Mouse (Mus musculus) kidney, adult 8-10 months (tissue): ENCODE data around the gene Sult2b1.

Experiments
- DNase-seq, 2 experiments: peaks; one replicate each; pipeline ENCODE4 v3.0.0; 2022

Sult2b1 gene

DNA sequence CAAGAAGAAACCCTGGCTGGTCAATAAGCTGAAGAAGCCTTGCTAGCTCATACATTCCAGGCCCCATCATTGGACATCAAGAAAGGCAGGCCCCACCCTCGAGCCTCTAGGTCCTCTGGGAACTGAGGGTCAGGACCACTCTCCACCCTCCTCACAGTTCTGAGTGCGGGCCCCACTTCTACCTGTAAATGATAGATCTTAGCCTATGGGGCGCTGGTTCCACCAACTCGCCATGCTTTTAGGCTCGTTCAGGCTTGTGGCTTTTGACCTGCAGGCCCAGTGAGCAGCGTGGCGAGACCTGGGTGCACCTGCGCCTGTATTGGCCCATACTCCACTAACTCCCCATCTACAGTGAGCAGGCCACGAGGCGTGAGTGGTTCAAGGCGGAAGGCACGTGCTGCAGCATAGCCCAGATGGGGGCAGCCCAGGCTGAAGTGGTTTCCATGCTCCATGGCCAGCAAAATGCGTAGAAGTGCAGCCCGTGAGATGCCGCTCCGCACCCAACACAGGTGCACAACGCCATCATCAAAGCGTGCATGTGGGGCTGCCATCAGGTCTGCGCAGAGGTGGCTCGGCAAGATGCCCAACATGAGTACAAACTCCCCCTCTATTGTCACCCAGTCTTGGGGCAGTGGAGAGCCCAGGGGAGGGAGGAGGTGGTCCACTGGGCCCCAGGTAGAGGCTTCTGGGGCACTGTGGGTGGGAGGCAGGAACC, 73.8 kb downstream of the Sult2b1 start:
- peak in 1 of 2 experiments; percentile 62 for DNase-seq

- DNase-seq: peak; percentile 40 to 44
These were observed 74.7 kb downstream of the Sult2b1 start for GRCm38 (mm10) chr7:45709677-45710355.

- DNase-seq: peak; percentile 33 to 61
These were observed 75.4 kb downstream of the Sult2b1 start for GRCm38 (mm10) chr7:45709036-45709435.

GRCm38 (mm10) chr7:45708221-45708761, 76.2 kb downstream of the Sult2b1 start:
- peak; percentile 88 to 91 for DNase-seq

DNA sequence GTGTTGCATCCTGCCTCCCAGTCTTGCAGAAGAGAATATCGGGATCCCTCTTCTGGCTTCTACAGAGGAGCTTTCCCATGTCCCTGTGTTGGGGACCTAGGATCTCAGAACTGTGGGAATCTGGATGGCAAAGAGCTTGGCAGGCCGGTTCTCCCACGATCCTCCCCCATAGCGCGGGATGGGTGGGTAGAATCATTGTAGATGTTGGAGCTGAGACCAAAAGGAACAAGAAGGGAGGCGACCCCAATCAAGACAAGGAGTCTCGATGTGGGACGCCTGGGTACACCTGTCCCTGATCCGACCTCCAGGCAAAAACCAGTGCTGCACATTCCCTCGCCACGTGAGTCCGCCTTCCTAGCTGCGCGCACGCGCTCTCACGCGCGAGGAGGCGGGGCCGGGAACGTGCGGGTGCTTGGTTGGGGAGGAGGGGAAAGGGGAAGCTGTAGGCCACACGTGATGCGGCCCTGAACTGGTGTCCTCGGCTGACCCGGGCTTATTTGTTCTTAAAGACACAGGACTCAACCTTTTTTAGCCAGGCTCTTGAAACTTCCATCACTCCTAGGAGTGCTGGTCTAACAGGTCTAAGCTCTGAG, 77.0 kb downstream of the Sult2b1 start:
- peak; percentile 99 to 100 for DNase-seq

GRCm38 (mm10) chr7:45706721-45707241, 77.7 kb downstream of the Sult2b1 start:
- DNase-seq: peak; percentile 89 to 92

- DNase-seq: peak; percentile 96
These were observed 78.6 kb downstream of the Sult2b1 start for GRCm38 (mm10) chr7:45705873-45706281.

DNA sequence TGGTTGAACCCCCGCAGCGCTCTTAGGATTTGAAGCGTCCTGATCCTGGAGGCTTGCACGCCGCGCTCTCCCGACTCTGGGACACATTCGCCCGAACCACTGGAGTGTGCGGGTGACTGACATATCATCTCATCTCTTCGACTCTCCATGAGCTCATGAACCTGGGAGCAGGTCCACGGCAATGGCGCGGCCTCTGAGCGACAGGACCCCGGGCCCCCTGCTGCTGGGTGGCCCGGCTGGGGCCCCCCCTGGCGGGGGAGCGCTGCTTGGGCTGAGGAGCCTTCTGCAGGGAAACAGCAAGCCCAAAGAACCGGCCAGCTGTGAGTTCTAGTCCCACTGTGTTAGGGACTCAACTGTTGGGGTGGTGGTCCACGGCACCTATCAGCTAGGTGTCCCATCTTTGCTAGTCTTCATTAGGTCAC, 79.0 kb downstream of the Sult2b1 start:
- no peak for DNase-seq

- peak; percentile 100 for DNase-seq
These were observed 79.6 kb downstream of the Sult2b1 start, which contains the start of gene Dbp for GRCm38 (mm10) chr7:45704730-45705442. Gene Dbp, plus strand, starts transcription at chr7:45705088.

- peak; percentile 81 to 91 for DNase-seq
These were observed 80.4 kb downstream of the Sult2b1 start for GRCm38 (mm10) chr7:45704046-45704559.

- DNase-seq: no peak
These were observed 80.9 kb downstream of the Sult2b1 start for GRCm38 (mm10) chr7:45703521-45704033.

DNA sequence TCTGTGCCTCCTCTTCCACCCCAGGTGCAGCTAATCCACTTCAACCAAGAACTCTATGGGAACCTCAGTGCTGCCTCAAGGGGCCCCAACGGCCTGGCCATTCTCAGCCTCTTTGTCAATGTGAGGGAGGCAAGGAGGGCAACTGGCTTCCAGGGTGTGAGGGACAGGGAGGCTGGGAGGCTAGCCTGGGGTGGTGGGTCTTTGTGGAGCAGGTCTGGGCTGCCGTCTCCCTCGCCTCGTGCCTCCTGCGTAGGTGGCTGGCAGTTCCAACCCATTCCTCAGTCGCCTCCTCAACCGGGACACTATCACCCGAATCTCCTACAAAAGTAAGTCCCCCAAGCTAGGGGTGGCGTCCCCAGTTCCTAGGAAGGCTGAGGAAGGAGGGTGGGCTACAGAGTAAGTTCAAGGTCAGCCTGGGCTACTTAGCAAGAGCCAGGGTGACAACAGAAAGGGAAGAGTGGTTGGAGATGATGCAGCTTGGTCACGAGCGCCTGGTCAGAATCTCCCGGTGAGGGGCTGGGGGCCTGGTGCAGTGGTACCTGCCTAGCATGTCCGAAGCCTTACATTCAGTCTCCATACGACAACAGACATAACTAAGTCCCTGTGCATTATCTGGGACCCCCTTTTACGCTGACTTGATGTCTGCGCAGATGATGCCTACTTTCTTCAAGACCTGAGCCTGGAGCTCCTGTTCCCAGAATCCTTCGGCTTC, 81.5 kb downstream of the Sult2b1 start:
- DNase-seq: peak in 1 of 2 experiments; percentile 33

GRCm38 (mm10) chr7:45702316-45702715, 82.2 kb downstream of the Sult2b1 start:
- DNase-seq: peak in 1 of 2 experiments; percentile 35

- peak in 1 of 2 experiments; percentile 23 for DNase-seq
These were observed 82.9 kb downstream of the Sult2b1 start for GRCm38 (mm10) chr7:45701607-45702006.

DNA sequence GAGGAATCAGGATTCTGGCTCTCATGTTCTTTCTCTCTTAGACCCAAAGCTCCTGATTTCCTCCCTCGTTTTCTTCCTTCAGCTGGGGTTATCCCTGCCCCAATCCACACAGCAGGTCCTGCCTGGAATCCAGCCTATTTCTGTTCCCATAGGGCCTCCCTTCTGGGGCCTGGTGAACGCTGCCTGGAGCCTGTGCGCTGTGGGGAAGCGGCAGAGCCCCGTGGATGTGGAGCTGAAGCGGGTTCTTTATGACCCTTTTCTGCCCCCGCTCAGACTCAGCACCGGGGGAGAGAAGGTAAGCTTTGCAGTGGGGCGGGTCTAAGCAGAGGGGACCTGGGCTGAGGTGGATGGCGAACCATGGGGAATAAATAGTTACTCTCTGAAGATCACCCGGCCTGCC, 83.4 kb downstream of the Sult2b1 start:
- DNase-seq: no peak

DNA sequence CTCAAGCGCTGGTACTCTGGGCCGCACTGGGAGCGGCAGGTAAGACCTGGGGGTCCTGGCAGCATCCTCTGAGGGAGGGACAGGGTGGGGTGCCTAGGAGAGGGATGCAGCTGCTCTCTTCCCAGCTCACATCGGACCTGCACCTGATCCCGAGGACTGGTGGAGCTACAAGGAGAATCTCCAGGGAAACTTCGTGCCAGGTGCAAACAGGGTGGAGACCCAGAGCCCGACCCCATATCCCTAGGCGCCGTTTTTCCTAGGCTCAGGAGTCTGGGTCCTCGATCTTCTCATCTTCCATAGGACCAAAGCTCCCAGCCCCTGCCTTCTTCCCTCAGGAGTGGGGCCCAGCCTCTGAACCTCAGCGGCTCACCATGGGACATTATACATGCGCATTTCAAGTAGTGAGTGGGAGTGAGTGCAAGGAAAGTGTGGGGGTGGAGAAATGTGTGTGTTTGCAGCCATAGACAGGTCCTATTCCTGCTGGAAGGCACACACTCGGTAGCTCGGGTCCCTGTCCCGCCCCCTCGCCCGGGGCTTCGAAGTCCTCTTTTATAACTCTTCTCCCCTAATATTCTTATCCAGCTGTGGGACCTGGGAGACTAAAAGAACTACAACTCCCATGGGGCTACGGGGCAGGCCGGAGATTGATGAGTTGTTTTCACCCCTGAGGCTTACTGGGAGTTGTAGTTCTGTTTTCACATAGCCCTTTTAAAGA, 84.0 kb downstream of the Sult2b1 start:
- peak; percentile 86 for DNase-seq

DNA sequence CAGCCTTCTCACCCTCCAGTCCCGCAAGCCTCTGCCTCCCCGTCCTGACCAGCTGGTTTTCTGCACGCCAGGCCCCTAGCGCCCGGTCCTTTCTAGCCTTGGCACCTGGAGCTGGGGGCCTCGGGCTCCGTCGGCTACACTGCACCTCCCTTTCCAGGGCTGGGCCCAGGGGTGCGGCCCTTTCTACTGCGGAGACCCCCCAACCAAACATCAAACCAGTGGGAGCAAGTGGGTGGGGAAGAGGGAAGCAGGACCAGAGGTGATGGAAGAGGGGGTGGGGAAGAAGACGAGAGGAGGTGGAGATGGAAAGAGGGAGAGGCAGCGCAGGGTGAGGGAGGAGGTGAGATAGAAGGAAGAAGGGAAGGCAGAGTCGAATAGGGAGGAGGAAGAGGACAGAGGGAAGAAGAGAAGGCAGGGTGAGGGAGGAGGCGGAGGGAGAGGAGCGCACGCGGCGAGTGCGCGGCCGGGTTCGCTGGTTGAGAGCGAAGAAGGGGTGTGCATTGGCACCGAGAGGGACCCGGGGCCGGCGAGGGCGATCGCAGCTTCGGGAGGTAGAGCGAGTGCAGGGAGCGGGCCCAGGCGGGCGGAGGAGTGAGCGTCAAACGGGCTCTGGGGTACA, 84.8 kb downstream of the Sult2b1 start, which contains the start of gene Car11:
Gene Car11 (plus strand): TSS at position 321 of the 619 bp plus-strand sequence.
- no peak for DNase-seq

- no peak for DNase-seq
These were observed 86.6 kb downstream of the Sult2b1 start for GRCm38 (mm10) chr7:45697894-45698293.

DNA sequence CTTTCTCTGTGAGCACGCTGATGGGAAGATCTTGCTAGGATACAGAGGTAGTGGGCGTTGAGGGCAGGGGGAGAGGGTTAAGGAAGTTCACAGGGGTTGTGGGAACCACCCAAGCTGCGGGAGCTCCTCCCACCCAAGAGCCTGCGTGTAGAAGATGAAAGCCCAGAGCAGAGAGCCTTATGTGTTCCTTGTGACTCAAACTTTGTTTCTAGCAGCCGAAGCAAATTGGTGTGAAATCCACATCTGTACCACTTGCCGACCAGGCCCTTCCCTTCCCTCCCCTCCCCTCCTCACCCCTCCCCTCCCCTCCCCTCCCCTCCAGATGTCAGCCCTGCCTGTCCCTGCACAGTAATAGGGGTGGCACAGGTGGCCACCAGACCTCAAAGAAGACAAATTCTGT, 89.4 kb downstream of the Sult2b1 start:
- no peak for DNase-seq
